Mouse (Mus musculus) hindbrain, embryonic 13.5 days (tissue): ENCODE measurements around the gene Gm4756. TPM values are rescaled to one million over a fixed set of nuclear protein-coding genes. Genes with fewer than 3 reads are reported as not detected.

Source experiments
- ATAC-seq: fragments of 200-750 bp; cut with Nextera tagmentation; 2 replicates; pipeline ENCODE4 v1.8.0; 2017; ENCODE audit warnings: moderate TSS enrichment; ENCODE audit not compliant: low FRiP score
- H3K27ac ChIP-seq: fragments of 300-500 bp; sonication (generic); 2 replicates; pipeline ENCODE4 v1.5.1; 2015; ENCODE audit warnings: inconsistent platforms, mild to moderate bottlenecking, moderate library complexity
- H3K27me3 ChIP-seq: fragments of 300-500 bp; sonication (generic); 2 replicates; pipeline ENCODE4 v1.6.1; 2015; ENCODE audit warnings: mild to moderate bottlenecking, inconsistent platforms
- H3K36me3 ChIP-seq: fragments of 300-500 bp; sonication (generic); 2 replicates; pipeline ENCODE4 v1.6.1; 2015; ENCODE audit warnings: mild to moderate bottlenecking, inconsistent platforms
- H3K4me1 ChIP-seq: fragments of 300-500 bp; sonication (generic); replicated peaks from 2 replicates; pipeline ENCODE4 v1.6.1; 2015; ENCODE audit warnings: inconsistent platforms
- H3K4me2 ChIP-seq: fragments of 300-500 bp; sonication (generic); 2 replicates; pipeline ENCODE4 v1.6.1; 2015; ENCODE audit warnings: inconsistent platforms, mild to moderate bottlenecking, moderate library complexity
- H3K4me3 ChIP-seq: fragments of 300-500 bp; sonication (generic); 2 replicates; pipeline ENCODE4 v1.5.1; 2015; ENCODE audit warnings: mild to moderate bottlenecking, inconsistent platforms
- H3K9ac ChIP-seq: fragments of 300-500 bp; sonication (generic); 2 replicates; pipeline ENCODE4 v1.6.1; 2015; ENCODE audit warnings: mild to moderate bottlenecking, inconsistent platforms
- H3K9me3 ChIP-seq: fragments of 300-500 bp; sonication (generic); 2 replicates; pipeline ENCODE4 v1.6.1; 2016; ENCODE audit warnings: inconsistent platforms
- WGBS: fragments of 180-500 bp; shearing (Covaris S2); methylation state at CpG from one replicate; pipeline ENCODE4 v1.1.7; 2015; 5-methylcytosine and 5-hydroxymethylcytosine counted together
- polyA plus RNA-seq: library from polyadenylated mRNA; unstranded; fragments of >200 nt; fragmentation: Nextera tagmentation; extraction: Ambion mirVana; gene quantifications from 2 replicates; pipeline ENCODE4 v1.2.1, GENCODE M21; 2015

The Gm4756 gene
- polyA plus RNA-seq, 1 experiment from 2014 or later: not detected

- no peaks in the 10 kb centered on the region for H3K27me3 ChIP-seq
- no peak overlapping the region for H3K4me2 ChIP-seq
- peaks cover 14% of the 10 kb centered on the region for H3K36me3 ChIP-seq
- no peak overlapping the region for H3K27ac ChIP-seq
- no peak for ATAC-seq
- H3K9ac ChIP-seq: no peak overlapping the region
- peaks cover 12% of the 10 kb centered on the region for H3K4me1 ChIP-seq
- H3K9me3 ChIP-seq: no peaks in the 10 kb centered on the region
- H3K4me3 ChIP-seq: no peak overlapping the region
- WGBS: 90% methylated on average over 10 of the region's 10 CpGs
Measured at GRCm38 (mm10) chr12:72538571-72538970, 110.9 kb downstream of the Gm4756 start.

GRCm38 (mm10) chr12:72536021-72536597 lies 113.4 kb downstream of the Gm4756 start, which contains the start of gene Pcnx4:
Gene Pcnx4, plus strand, starts transcription at chr12:72536383.
- ATAC-seq: peak; percentile 99
- H3K4me3 ChIP-seq: peak within 1 kb of the TSS; percentile 72
- peak within 1 kb of the TSS; percentile 69 for H3K4me2 ChIP-seq
- no peaks in the 10 kb centered on the region for H3K27me3 ChIP-seq
- no peaks in the 10 kb centered on the region for H3K36me3 ChIP-seq
- peak within 1 kb of the TSS; percentile 72 for H3K27ac ChIP-seq
- H3K9me3 ChIP-seq: no peaks in the 10 kb centered on the region
- under 1% methylated on average over 45 of the region's 45 CpGs for WGBS
- H3K9ac ChIP-seq: peak within 1 kb of the TSS; percentile 79
- peaks cover 12% of the 10 kb centered on the region for H3K4me1 ChIP-seq

GRCm38 (mm10) chr12:72535599-72535998 lies 113.9 kb downstream of the Gm4756 start:
- Histone ChIP-seq H3K36me3 (no peaks in the 10 kb centered on the region), H3K4me2 (peak overlapping the region; percentile 69), H3K9me3 (no peaks in the 10 kb centered on the region), H3K9ac (peak overlapping the region; percentile 79; the same call in 1 of the 2 replicates), H3K27me3 (no peaks in the 10 kb centered on the region), H3K4me3 (peak overlapping the region; percentile 72), H3K27ac (peak overlapping the region; percentile 72), H3K4me1 (peaks cover 12% of the 10 kb centered on the region)
- whole genome bisulfite sequencing: 46% methylated on average over 3 of the region's 3 CpGs
- ATAC-seq: peak; percentile 26; the same call in 1 of the 2 replicates

- Histone ChIP-seq H3K36me3 (no peaks in the 10 kb centered on the region), H3K27ac (no peak overlapping the region), H3K9ac (no peak overlapping the region), H3K27me3 (no peaks in the 10 kb centered on the region), H3K4me1 (peaks cover 12% of the 10 kb centered on the region), H3K4me3 (no peak overlapping the region), H3K4me2 (no peak overlapping the region), H3K9me3 (no peaks in the 10 kb centered on the region)
- no peak for ATAC-seq
- 91% methylated on average over 6 of the region's 6 CpGs for WGBS
Measured at GRCm38 (mm10) chr12:72533986-72534385, 115.5 kb downstream of the Gm4756 start.

- 87% methylated on average over 7 of the region's 7 CpGs for WGBS
- no peaks in the 10 kb centered on the region for H3K27me3 ChIP-seq
Measured at GRCm38 (mm10) chr12:72532303-72532702, 117.2 kb downstream of the Gm4756 start.

More at GRCm38 (mm10) chr12:72532303-72532702, 117.2 kb downstream of the Gm4756 start:
- no peak overlapping the region for H3K27ac ChIP-seq
- no peaks in the 10 kb centered on the region for H3K9me3 ChIP-seq
- no peak overlapping the region for H3K9ac ChIP-seq
- no peak overlapping the region for H3K4me2 ChIP-seq
- no peak overlapping the region for H3K4me3 ChIP-seq
- H3K36me3 ChIP-seq: no peaks in the 10 kb centered on the region
- peaks cover 8% of the 10 kb centered on the region for H3K4me1 ChIP-seq
- no peak for ATAC-seq

Other genes with a start within 250 kb of the Gm4756 start
- gene Rtn1, start 240.6 kb downstream of the Gm4756 start, polyA plus RNA-seq: 2,446 and 2,546 TPM in 2 replicates
- 3.6 and 4.1 TPM in 2 replicates for gene Lrrc9, start 207.8 kb downstream of the Gm4756 start, polyA plus RNA-seq
- gene Pcnx4, start 113.3 kb downstream of the Gm4756 start, polyA plus RNA-seq: 19.0 and 20.0 TPM in 2 replicates
- gene Dhrs7, start 15.2 kb upstream of the Gm4756 start, polyA plus RNA-seq: 11.2 and 11.6 TPM in 2 replicates
- 60.2 and 63.8 TPM in 2 replicates for gene Ppm1a, start 107.8 kb upstream of the Gm4756 start, polyA plus RNA-seq